Mouse (Mus musculus): ENCODE data around the gene Snhg11. TPM values are rescaled to one million over a fixed set of nuclear protein-coding genes. Genes with fewer than 3 reads are reported as not detected.

Snhg11 gene
- polyA plus RNA-seq, 1 experiment from 2014 or later: 161 TPM

DNA sequence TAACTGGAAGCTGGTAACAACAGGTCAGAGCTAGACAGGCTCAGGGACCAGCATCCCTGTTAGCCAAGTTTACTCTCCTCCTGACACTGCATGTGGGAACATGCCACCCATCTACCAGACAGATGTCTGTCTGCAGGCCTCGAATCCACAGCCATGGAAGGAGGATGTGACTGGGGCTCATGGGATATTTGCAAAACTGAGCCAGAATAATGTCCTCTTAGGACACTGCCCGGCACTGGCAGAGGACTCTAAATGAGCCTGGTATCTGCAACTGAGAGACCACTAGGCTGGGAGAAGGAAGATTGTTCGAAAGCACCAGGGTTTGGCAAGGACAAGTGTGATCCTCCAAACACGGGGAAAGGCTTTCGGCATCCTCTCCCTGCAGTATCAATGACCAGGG lies 19.3 kb upstream of the Snhg11 start:
- H3K4me3 ChIP-seq: no peak overlapping the region
- H3K4me1 ChIP-seq: peaks cover 21% of the 10 kb centered on the region
- no peak overlapping the region for H3K27ac ChIP-seq
- ATAC-seq (ENCODE audit: low FRiP score): no peak
- no peak overlapping the region for H3K9ac ChIP-seq
- H3K36me3 ChIP-seq: peaks cover 82% of the 10 kb centered on the region
- no peaks in the 10 kb centered on the region for H3K27me3 ChIP-seq
- 92% methylated on average over 5 of the region's 5 CpGs for WGBS
- H3K9me3 ChIP-seq (replicated peaks): no peaks in the 10 kb centered on the region
- H3K4me2 ChIP-seq (replicated peaks): no peak overlapping the region

GRCm38 (mm10) chr2:158359757-158360620 lies 15.4 kb upstream of the Snhg11 start:
- 71% methylated on average over 12 of the region's 12 CpGs for WGBS
- peaks cover 54% of the 10 kb centered on the region for H3K36me3 ChIP-seq
- peak overlapping the region; percentile 83 for H3K4me2 ChIP-seq (replicated peaks)
- peak overlapping the region; percentile 87 for H3K4me3 ChIP-seq
- H3K27me3 ChIP-seq: no peaks in the 10 kb centered on the region
- no peak overlapping the region; the same call in 1 of the 2 replicates for H3K27ac ChIP-seq
- ATAC-seq (ENCODE audit: low FRiP score): no peak
- H3K4me1 ChIP-seq: peaks cover 21% of the 10 kb centered on the region
- H3K9ac ChIP-seq: peak overlapping the region; percentile 93
- no peaks in the 10 kb centered on the region for H3K9me3 ChIP-seq (replicated peaks)

GRCm38 (mm10) chr2:158360873-158361677 lies 14.4 kb upstream of the Snhg11 start:
- Histone ChIP-seq H3K9me3 (replicated peaks) (no peaks in the 10 kb centered on the region), H3K9ac (peak overlapping the region; percentile 93), H3K36me3 (peaks cover 43% of the 10 kb centered on the region), H3K27me3 (no peaks in the 10 kb centered on the region), H3K4me1 (peaks cover 21% of the 10 kb centered on the region), H3K4me3 (peak overlapping the region; percentile 87), H3K27ac (peak overlapping the region; percentile 86), H3K4me2 (replicated peaks) (peak overlapping the region; percentile 83)
- peak; percentile 92 for ATAC-seq (ENCODE audit: low FRiP score)
- under 1% methylated on average over 41 of the region's 41 CpGs for WGBS

GRCm38 (mm10) chr2:158361678-158362320 lies 13.6 kb upstream of the Snhg11 start:
- H3K27ac ChIP-seq: peak overlapping the region; percentile 52; the same call in 1 of the 2 replicates
- no peaks in the 10 kb centered on the region for H3K27me3 ChIP-seq
- H3K4me3 ChIP-seq: peak overlapping the region; percentile 87; the same call in 1 of the 2 replicates
- H3K9ac ChIP-seq: no peak overlapping the region
- ATAC-seq (ENCODE audit: low FRiP score): peak; percentile 65; the same call in 1 of the 2 replicates
- H3K4me2 ChIP-seq (replicated peaks): peak overlapping the region; percentile 83
- H3K36me3 ChIP-seq: peaks cover 36% of the 10 kb centered on the region
- H3K4me1 ChIP-seq: peaks cover 21% of the 10 kb centered on the region
- 45% methylated on average over 8 of the region's 8 CpGs for WGBS
- H3K9me3 ChIP-seq (replicated peaks): no peaks in the 10 kb centered on the region

GRCm38 (mm10) chr2:158364175-158364574 lies 11.3 kb upstream of the Snhg11 start:
- Histone ChIP-seq H3K9me3 (replicated peaks) (no peaks in the 10 kb centered on the region), H3K4me2 (replicated peaks) (no peak overlapping the region), H3K27ac (no peak overlapping the region), H3K9ac (no peak overlapping the region), H3K4me3 (no peak overlapping the region), H3K36me3 (peaks cover 12% of the 10 kb centered on the region), H3K4me1 (peaks cover 16% of the 10 kb centered on the region), H3K27me3 (no peaks in the 10 kb centered on the region)
- WGBS: 85% methylated on average over 4 of the region's 4 CpGs
- ATAC-seq (ENCODE audit: low FRiP score): no peak

GRCm38 (mm10) chr2:158365099-158365850 lies 10.2 kb upstream of the Snhg11 start:
- 70% methylated on average over 12 of the region's 12 CpGs for WGBS
- Histone ChIP-seq H3K4me2 (replicated peaks) (no peak overlapping the region), H3K4me3 (no peak overlapping the region), H3K4me1 (peaks cover 4% of the 10 kb centered on the region), H3K36me3 (peaks cover under 1% of the 10 kb centered on the region; the same call in 1 of the 2 replicates), H3K9me3 (replicated peaks) (no peaks in the 10 kb centered on the region), H3K9ac (no peak overlapping the region), H3K27me3 (no peaks in the 10 kb centered on the region), H3K27ac (no peak overlapping the region)
- no peak for ATAC-seq (ENCODE audit: low FRiP score)

DNA sequence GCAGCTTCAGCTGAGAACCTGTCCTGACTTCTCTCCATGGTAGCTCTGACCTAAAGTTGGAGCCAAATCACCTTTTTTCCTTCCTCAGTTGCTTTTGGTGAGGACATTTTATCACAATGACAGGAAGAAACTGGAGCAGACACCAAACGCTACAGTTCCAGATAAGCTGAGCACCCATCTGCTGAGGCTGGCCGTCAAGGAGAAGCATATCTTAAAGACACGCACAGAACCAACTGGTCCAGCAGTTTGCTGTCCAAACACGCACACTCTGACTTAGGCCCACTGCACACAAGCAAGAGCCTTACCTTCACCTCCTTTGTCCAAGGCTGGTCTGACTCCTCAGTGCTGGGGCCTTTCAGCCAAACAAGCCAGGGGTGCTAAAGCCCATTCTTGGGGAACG lies 7.8 kb upstream of the Snhg11 start:
- WGBS: 88% methylated on average over 5 of the region's 5 CpGs
- Histone ChIP-seq H3K9ac (no peak overlapping the region), H3K4me3 (no peak overlapping the region), H3K9me3 (replicated peaks) (no peaks in the 10 kb centered on the region), H3K27ac (no peak overlapping the region), H3K36me3 (no peaks in the 10 kb centered on the region), H3K27me3 (no peaks in the 10 kb centered on the region), H3K4me2 (replicated peaks) (no peak overlapping the region), H3K4me1 (no peaks in the 10 kb centered on the region)
- no peak for ATAC-seq (ENCODE audit: low FRiP score)

GRCm38 (mm10) chr2:158368313-158368712 lies 7.1 kb upstream of the Snhg11 start:
- H3K9ac ChIP-seq: no peak overlapping the region

DNA sequence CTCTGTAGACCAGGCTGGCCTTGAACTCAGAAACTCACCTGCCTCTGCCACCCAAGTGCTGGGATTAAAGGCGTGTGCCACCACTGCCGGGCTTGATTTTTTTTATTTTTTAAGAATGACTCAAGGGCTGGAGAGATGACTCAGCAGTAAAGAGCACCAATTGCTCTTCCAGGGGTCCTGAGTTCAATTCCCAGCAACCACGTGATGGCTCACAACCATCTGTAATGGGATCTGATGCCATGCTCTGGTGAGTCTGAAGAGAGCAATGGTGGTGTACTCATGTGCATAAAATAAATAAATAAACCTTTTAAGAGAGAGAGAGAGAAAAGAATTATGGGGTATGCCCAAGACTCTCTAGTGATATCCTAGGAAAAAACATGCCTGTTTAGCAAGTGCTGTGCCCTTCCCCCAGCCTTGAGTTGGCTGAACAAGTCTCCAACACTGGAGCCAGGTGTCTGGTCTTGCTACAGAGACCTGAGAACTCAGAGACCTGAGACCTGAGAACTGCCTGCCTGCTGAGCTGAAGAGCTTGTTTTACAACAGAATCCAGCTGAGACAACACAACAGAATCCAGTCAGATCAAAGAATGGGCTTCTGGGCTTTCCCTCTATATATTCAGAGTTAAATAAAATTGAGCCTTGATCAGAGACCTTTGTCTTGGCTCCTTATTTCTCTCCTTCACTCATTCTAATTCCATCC lies 5.8 kb upstream of the Snhg11 start:
- Histone ChIP-seq H3K36me3 (no peaks in the 10 kb centered on the region), H3K4me1 (no peaks in the 10 kb centered on the region), H3K9ac (no peak overlapping the region), H3K27ac (no peak overlapping the region), H3K4me3 (no peak overlapping the region), H3K4me2 (replicated peaks) (no peak overlapping the region), H3K9me3 (replicated peaks) (no peaks in the 10 kb centered on the region), H3K27me3 (peaks cover 13% of the 10 kb centered on the region)
- no peak for ATAC-seq (ENCODE audit: low FRiP score)
- WGBS: 70% methylated on average over 3 of the region's 3 CpGs

More at GRCm38 (mm10) chr2:158368313-158368712, 7.1 kb upstream of the Snhg11 start:
- H3K9me3 ChIP-seq (replicated peaks): no peaks in the 10 kb centered on the region
- H3K27me3 ChIP-seq: 0 out of 2 replicates have a peak, but pooled peaks cover under 1% of the 10 kb centered on the region
- H3K4me1 ChIP-seq: no peaks in the 10 kb centered on the region
- H3K27ac ChIP-seq: no peak overlapping the region
- 87% methylated on average over 8 of the region's 8 CpGs for WGBS
- no peak for ATAC-seq (ENCODE audit: low FRiP score)
- no peak overlapping the region for H3K4me2 ChIP-seq (replicated peaks)
- H3K36me3 ChIP-seq: no peaks in the 10 kb centered on the region
- no peak overlapping the region for H3K4me3 ChIP-seq

DNA sequence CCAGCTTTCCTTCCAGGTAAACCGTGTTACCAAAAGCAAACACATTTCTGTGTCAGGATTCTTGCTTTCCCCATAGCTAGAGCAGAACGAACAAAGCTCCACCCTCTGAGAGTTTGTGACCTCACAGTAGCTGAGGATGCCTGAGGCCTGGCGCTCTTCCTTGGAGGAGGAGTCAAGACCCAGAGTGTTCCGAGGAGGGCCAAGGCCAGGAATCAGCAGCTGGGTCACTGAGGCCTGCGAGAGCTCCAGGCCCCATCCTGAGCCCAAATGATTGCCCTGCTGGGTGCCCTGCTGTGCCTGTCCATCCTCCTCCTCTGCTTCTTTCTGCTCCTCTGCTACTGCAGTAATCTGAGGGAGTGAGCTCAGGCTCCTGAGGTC lies 5.3 kb upstream of the Snhg11 start:
- Histone ChIP-seq H3K36me3 (no peaks in the 10 kb centered on the region), H3K9ac (no peak overlapping the region), H3K27me3 (peaks cover 14% of the 10 kb centered on the region), H3K4me1 (peaks cover 1% of the 10 kb centered on the region), H3K4me2 (replicated peaks) (no peak overlapping the region), H3K4me3 (no peak overlapping the region), H3K27ac (no peak overlapping the region), H3K9me3 (replicated peaks) (no peaks in the 10 kb centered on the region)
- WGBS: 15% methylated on average over 5 of the region's 5 CpGs
- no peak for ATAC-seq (ENCODE audit: low FRiP score)

DNA sequence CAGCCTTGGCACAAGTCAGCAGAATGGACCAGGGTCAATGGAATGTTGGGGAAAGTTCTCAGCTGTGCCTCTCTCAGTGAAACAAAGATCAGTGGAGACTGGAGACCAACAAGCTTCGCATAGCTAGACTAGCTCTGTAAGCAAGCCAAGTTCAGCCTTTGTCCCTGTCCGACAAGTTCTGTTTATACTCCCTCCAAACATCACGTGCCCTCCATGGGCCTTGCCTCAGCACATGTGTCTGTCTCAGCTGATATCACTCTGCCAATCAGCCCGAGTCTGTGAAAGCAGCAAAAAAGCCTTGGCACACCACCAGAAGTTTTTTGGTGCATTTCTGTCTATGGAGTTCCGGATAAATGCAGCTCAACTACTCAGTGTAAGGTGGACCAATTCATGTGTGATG lies 2.4 kb upstream of the Snhg11 start:
- Histone ChIP-seq H3K27me3 (peaks cover 25% of the 10 kb centered on the region), H3K27ac (no peak overlapping the region), H3K36me3 (no peaks in the 10 kb centered on the region), H3K4me3 (no peak overlapping the region), H3K9me3 (replicated peaks) (no peaks in the 10 kb centered on the region), H3K4me1 (peaks cover 6% of the 10 kb centered on the region), H3K4me2 (replicated peaks) (no peak overlapping the region), H3K9ac (no peak overlapping the region)
- ATAC-seq (ENCODE audit: low FRiP score): no peak
- WGBS: 78% methylated on average over 5 of the region's 5 CpGs
